Mouse (Mus musculus): ENCODE data around the gene Srsf11.

The Srsf11 gene

GRCm38 (mm10) chr3:157993322-157993721 lies 43.1 kb downstream of the Srsf11 start:
- no peak for DNase-seq (ENCODE audit: low read depth, low spot score)

DNA sequence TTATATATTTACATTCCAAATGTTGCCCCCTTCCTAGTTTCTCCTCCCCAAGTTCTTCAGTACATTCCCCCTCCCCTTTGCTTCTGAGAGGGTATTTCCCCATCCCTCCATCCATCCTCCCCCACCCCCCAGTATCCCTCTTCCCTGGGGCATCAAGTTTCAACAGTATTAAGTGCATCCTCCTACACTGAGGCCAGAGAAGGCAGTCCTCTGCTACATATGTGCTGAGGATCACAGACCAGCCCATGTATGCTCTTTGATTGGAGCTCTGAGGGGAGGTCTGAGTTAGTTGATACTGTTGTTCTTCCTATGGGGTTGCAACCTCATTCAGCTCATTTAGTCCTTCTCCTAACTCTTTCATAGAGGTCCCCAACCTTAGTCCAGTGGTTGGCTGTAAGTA lies 56.8 kb downstream of the Srsf11 start:
- no peak for DNase-seq (ENCODE audit: low read depth, low spot score)

DNA sequence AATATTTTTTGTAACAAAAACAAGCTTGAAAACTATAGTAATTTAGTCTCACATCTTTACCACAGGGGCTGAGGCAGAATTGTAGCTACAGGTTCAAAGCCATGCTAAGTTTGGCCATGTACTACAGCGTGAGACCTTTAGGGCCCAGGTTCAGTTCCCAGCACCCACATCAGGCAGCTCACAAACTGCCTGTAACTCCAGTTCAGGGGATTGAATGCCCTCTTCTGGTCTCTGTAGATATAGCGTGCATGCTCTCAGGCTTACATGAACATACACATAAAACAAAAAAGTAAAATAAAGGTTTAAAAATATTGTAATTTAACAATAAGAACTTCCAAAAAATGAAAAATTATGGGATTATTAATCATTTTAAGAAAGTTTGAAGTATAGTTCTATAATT lies 63.2 kb downstream of the Srsf11 start:
- DNase-seq (ENCODE audit: low read depth, low spot score) = no peak

DNA sequence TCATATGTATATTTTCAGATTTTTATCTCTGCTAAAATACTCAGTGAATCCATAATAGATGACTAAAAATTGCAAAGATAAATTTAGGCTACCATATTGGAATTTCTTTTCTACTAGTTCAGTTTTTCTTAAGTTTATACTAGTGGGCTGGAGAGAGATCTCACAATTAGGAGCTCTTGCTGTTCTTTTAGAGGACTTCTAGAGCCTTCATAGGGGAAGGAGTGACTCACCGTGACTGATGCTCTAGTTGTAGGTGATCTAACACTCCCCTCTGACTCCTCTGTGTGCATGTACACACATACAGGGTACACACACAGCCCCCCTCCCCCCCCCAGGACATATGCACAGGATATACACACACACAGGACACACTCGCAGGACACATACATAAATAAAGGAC lies 65.3 kb downstream of the Srsf11 start:
- DNase-seq (ENCODE audit: low read depth, low spot score) = no peak
